In genomic region chr1:134549632-134550132, GRCm38 (mm10) we compare ENCODE assay signal across 21 mouse cellular contexts. TPM values are rescaled to one million over a fixed set of nuclear protein-coding genes. Genes with fewer than 3 reads are reported as not detected.
A peak's percentile ranks its signal among the peaks of the same experiment; 100 is the strongest.
DNase-seq lines count a peak whose midpoint lies in the region; ATAC-seq lines count a peak whose summit lies in the region.
"Had no signal": no experiment of that assay in that cellular context is flagged by ENCODE, and none has a peak within 500 bp of the region (broad histone marks: within the 10 kb centered on the region; RNA-seq: fewer than 3 reads in every experiment).

Mgat4e (minus strand) TSS chr1:134549682.

- no peak for ATAC-seq in CD4-positive, CD25-positive, alpha-beta regulatory T cell, adult 4 months
- ATAC-seq: forebrain, embryonic 15.5 days had no signal

- DNase-seq in CD4-positive, CD25-positive, alpha-beta regulatory T cell, adult 2 months (ENCODE audit: low read depth, low spot score): peak; percentile 18
- peak; percentile 14 for DNase-seq in thymus, postnatal 14 days
- no peak for DNase-seq in thymus, postnatal 36 days
- peak; percentile 50 for DNase-seq in ZHBTc4 (ENCODE audit: low read depth, low spot score)
- no peak for DNase-seq in retina, embryonic 14.5 days (ENCODE audit: low spot score)
- no peak for DNase-seq in ovary, postnatal 36 days (ENCODE audit: low spot score)
- DNase-seq: adrenal gland, postnatal 10 days; B cell, adult 2 months; cerebellum, adult 11 months; cerebellum, adult 8-10 months; cerebellum, postnatal 14 days; gastrocnemius, postnatal 36 days; heart, adult 18-20 months had no signal

RNA-seq across cellular contexts. Expression of gene Mgat4e, which starts in this region (rescaled TPM):
- not detected for polyA plus RNA-seq in CD4-positive, CD25-positive, alpha-beta regulatory T cell, adult 4 months (2017; shearing (Covaris generic))
- polyA plus RNA-seq: cortical plate, adult 2 months; forebrain, embryonic 11.5 days; forebrain, embryonic 15.5 days; heart, embryonic 11.5 days; heart, embryonic 16.5 days; hindbrain, embryonic 10.5 days; hindbrain, embryonic 14.5 days had no signal

Comparison
In these comparisons a context has a peak if more than half of its experiments do, and no peak if none do; other contexts are left out.
1. DNase-seq: peak in CD4-positive, CD25-positive, alpha-beta regulatory T cell, adult 2 months (single experiment), thymus, postnatal 14 days (single experiment) and ZHBTc4 (single experiment); none in thymus, postnatal 36 days (0 of 2), retina, embryonic 14.5 days (single experiment) and ovary, postnatal 36 days (single experiment).